Mouse (Mus musculus) kidney, adult 2 months (tissue): ENCODE data around the gene Hibch.
"Not testable (repeated sequence)": the region's sequence is repeated elsewhere in the genome, so short reads cannot be mapped to it uniquely, and the experiment has no call there.

Experiments used
- CTCF ChIP-seq: fragments of 200-500 bp; conservative IDR thresholded peaks from 2 replicates; pipeline ENCODE4 v1.5.1; 2011; ENCODE audit warnings: low read depth, mild to moderate bottlenecking, control low read depth, low read length, moderate library complexity, mixed read lengths; ENCODE audit not compliant: insufficient read depth, insufficient read length
- POLR2A ChIP-seq: fragments of 200-500 bp; IDR thresholded peaks from one replicate; pipeline ENCODE4 v1.6.1; 2011; ENCODE audit warnings: low read depth, low read length, control low read depth

DNA sequence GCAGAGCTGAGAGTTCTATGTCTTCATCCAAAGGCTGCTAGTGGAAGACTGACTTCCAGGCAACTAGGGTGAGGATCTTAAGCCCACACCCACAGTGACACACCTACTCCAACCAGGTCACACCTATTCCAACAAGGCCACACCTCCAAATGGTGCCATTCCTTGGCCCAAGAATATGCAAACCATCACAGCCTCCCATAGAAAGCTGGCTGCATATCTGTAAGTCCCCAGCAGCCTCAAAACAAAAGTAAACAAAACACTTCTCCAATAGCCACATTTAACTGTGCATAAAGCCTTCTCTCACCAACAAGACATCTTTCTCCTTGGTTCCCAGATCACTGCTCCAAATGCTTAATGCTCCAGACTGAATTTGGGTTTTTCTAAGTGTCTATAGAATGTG is 74.2 kb downstream of the Hibch start:
- not testable (repeated sequence) for TF ChIP-seq CTCF, POLR2A
